Mouse (Mus musculus): ENCODE data around the gene Schip1. TPM values are rescaled to one million over a fixed set of nuclear protein-coding genes. Genes with fewer than 3 reads are reported as not detected.

The Schip1 gene
- total RNA-seq, 2 experiments from 2014 or later, result 143 to 167 TPM

DNA sequence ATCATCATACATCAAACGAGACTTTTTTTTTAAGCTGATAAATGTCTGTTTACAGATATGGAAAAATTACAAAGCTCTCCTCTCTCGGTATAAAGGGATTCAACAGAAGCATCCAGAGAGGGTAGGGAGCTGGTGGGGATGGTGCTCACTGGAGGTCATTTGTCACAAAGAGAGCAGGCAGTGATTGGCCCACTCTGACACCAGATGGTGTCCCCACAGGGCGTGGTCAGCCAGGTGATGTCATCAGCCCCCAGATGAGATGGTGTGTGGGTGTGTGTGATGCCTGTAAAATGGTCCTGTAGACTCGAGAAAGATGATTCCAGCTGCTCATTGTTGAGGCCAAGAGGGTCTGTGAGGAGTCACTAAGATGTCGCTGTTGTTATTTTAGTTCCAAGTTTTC lies 554.5 kb downstream of the Schip1 start:
- no peak for DNase-seq

DNA sequence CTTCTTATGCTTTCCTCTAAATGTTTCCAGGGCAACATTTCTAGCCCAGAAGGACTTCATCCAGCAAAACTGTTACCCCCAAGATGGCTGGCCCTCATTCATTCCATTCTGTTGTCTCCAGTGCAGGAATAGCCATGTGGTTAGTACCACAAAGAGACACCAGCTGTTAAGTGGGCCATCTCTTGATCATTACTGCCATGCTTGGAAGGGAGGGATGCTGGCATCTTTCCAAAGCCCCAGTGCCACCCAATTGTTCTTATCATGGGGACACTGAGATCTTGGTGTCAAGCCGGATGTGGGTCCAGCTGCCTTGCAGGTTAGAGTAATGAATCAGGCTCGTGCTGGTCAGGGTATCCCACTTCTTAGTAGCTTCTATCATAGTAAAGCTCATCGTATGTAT lies 557.4 kb downstream of the Schip1 start:
- DNase-seq, result no peak

- DNase-seq, result no peak
Measured at GRCm38 (mm10) chr3:68623036-68623435, 558.4 kb downstream of the Schip1 start.

GRCm38 (mm10) chr3:68624471-68624870 lies 559.9 kb downstream of the Schip1 start:
- DNase-seq, result no peak

- DNase-seq, result no peak
Measured at GRCm38 (mm10) chr3:68630261-68630660, 565.7 kb downstream of the Schip1 start.

GRCm38 (mm10) chr3:68630821-68631220 lies 566.2 kb downstream of the Schip1 start:
- no peak for DNase-seq

DNA sequence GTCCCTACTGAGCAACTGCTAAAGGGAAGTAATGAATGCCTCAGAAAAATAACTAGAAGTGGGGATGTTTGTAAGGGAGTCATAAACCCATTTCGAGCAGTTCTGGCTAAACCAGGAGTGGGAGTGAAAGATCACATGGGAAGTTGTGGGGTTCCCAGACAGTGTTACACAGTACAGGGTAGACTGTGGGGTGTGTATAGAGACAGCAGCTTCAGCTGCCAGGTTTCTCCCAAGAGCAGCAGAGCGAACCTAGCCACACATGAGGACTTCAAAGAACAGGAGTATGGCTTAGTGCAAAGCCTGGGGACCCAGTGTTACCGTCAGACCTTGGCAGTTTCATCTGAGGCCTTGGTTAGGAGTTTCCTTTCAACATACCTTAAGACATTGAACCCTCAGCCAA lies 568.1 kb downstream of the Schip1 start:
- no peak for DNase-seq

- no peak for DNase-seq
Measured at GRCm38 (mm10) chr3:68633577-68633976, 569.0 kb downstream of the Schip1 start.

GRCm38 (mm10) chr3:68637960-68638359 lies 573.4 kb downstream of the Schip1 start:
- DNase-seq, result no peak

DNA sequence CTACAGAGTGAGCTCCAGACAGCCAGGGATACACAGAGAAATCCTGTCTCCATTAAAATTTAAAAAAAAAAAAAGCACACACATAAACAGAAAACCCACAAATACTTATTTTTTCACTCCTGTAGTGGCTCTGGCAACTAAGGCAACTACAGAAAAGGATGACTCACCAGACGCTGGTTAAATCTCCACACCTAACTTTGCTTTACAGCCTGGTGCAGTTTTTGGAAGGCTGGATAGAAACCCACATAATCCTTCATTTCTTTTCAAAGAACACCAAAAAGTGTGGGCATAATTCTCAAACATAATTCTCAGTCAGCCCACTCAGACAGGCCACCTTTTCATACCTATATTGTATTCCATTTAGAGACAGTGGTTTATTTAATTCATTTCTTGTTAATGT lies 574.1 kb downstream of the Schip1 start:
- DNase-seq, result no peak

GRCm38 (mm10) chr3:68642935-68643334 lies 578.3 kb downstream of the Schip1 start:
- no peak for DNase-seq

- peak; percentile 18 to 40 for DNase-seq
Measured at GRCm38 (mm10) chr3:68646387-68647130, 582.0 kb downstream of the Schip1 start.

DNA sequence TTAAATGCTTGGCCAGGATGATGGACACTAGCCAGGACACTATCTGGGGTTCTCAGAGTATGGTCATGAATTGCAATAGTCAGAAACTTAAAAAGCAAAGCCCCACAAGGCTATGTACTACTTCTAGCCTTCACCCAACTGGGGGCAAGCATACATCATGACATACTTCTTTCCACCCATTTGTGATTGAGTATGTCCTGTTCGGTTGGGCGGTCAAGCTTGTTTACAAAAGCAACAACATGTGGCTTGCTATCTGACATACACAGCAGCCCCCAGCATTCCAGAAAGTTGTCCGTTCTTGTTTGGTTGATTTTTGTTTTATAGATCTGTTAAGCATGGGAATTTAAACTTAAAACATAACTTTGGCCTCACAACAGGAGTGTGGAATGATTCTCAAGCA lies 582.7 kb downstream of the Schip1 start:
- no peak for DNase-seq

DNA sequence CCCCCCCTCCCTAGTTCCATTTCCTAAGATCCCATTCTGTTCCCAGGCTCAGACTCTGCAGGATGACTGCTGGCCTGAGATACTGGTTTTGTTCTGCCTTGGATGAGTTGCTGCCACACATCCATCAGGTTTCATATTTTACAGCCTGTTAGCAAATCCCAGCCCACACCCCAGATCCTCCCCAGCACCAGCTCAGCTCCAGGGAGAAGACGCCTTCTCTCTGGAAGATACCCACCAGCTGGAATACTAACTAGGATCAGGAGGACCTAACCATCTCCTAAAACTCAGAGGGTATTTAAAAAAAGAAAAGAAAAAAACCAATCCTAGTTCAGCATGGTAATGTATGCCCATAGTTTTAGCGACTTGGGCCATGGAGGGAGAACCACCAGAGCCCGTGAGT lies 585.6 kb downstream of the Schip1 start:
- no peak for DNase-seq

GRCm38 (mm10) chr3:68656607-68657352 lies 592.2 kb downstream of the Schip1 start:
- no peak for DNase-seq

DNA sequence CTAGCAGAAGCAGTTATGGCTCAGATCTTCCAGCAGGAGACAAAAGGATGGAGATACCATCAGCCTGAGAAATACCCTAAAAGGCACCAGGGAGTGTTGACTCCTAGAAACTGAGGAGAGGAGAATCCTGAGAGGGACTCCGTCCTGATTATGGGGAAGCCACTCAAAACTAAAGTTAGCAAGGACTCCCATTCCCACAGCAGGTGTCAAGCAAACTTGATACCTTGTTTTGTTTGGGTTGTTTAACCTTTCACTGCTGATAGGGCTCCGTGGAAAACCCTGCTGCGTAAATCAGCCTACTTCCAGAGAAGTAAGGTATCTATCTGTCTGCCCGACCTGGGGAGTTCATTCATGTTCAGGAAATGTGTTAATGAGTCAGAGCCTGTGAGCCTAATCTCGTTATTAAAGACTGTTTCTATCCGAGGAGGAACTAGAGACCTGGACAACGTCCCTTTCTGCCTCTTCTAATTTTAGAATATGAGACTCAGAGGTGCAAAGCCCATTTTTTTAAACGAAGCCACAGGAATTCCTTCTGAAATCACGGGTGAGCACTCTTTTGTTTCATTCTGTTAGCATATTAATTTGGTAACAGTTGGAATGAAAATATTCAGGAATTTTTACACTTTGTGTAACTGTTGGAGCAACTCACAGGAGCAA lies 593.1 kb downstream of the Schip1 start:
- no peak for DNase-seq

DNA sequence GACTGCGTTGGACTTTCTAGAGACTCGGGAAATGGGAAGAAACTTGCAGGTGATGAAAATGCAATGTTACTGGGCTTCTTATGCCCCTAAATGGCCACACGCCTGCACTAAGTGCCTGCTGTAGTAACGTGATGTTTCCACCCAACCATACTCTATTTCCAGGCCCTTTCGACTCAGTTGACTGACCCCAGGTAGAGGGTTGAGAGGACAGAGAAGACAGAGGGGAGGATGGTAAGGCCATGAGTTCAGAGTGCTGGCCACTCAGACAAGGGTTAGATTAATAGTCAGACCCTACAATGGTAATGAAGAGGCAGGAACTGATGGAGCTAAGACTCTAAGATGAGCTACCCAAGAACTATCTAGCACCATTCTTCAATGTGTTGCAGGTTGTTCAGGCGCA lies 595.4 kb downstream of the Schip1 start:
- no peak for DNase-seq

GRCm38 (mm10) chr3:68660538-68660937 lies 595.9 kb downstream of the Schip1 start:
- DNase-seq, result no peak

DNA sequence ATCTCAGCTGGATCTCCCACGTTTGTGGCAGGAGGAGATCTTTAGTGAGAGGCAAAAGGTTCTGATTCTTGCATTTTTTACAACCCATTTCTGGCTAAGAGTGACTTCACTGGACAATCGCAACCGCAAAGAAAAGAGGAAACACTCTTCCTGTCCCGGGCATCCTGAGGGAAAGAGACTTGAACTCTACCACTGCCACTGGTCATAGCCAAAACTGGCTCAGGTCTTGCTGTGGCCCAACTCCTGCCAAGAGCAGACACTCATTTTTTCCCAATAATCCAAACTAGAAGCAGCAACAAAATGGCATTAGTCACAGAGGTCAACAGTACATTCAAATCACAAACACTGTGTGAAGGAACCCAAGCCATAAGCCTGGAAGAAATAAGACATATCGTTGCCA lies 597.8 kb downstream of the Schip1 start:
- no peak for DNase-seq

DNA sequence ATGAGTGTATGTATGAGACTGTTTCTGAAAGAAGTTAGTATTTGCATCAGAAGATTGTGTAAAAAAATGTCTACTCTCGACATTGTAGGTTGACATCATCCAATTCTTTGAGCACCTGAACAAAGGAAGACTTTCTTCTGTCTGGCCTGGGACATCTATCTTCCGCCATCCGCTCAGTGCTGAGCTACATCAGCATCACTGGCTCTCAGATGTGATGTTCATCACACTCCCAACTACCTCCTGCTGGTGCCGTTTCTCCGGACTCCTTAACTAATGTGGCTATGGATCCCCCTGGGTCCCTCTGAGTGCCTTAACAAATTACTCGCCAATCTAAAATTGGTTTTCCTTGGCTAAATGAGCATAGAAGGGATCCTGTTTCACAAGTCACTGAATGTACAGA lies 599.7 kb downstream of the Schip1 start:
- DNase-seq, result no peak

GRCm38 (mm10) chr3:68666377-68666776 lies 601.8 kb downstream of the Schip1 start:
- no peak for DNase-seq

GRCm38 (mm10) chr3:68667852-68668251 lies 603.2 kb downstream of the Schip1 start:
- DNase-seq, result no peak

- DNase-seq, result no peak
Measured at GRCm38 (mm10) chr3:68669418-68669974, 604.9 kb downstream of the Schip1 start.

Data from heart, adult 18-20 months (tissue).